Mouse (Mus musculus) ES-Bruce4 (cell line): ENCODE measurements around the gene Hist2h4.

ENCODE experiments used
- CTCF ChIP-seq: IDR thresholded peaks from one replicate; pipeline ENCODE4 v1.8.1; 2011; ENCODE audit warnings: low read depth, low read length
- EP300 ChIP-seq: IDR thresholded peaks from 2 replicates; pipeline ENCODE4 v1.6.1; 2011; ENCODE audit warnings: low read depth, low read length; ENCODE audit not compliant: insufficient read depth
- POLR2A ChIP-seq: IDR thresholded peaks from one replicate; pipeline ENCODE4 v1.8.1; 2011; ENCODE audit warnings: low read length; ENCODE audit not compliant: insufficient read depth

DNA sequence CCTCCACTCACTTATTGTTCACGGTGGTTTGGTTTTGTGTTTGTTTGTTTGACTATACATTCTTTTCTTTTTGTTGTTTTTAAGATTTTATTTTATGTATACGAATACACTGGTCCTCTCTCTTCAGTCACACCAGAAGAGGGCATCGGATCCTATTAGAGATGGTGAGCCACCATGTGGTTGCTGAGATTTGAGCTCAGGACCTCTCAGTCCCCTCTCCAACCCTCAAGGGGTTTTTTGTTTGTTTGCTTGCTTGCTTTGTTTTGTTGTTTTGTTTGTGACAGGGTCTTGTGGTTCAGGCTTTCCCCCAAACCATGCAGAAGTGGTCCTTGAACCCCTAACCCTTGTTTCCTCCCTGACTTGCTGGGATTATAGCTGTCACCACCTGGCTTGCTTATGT is 1.5 kb downstream of the Hist2h4 start:
- TF ChIP-seq POLR2A (no peak), CTCF (no peak), EP300 (no peak)
